Mouse (Mus musculus): ENCODE measurements around the gene Vstm2a.

Vstm2a gene

GRCm38 (mm10) chr11:16257473-16257921 is at the start of gene Vstm2a:
Gene Vstm2a (plus strand): TSS chr11:16257724.
- DNase-seq (ENCODE audit: inconsistent ontology term), result peak; percentile 76

- no peak for DNase-seq (ENCODE audit: inconsistent ontology term)
These were observed 513 bp upstream of the Vstm2a start for GRCm38 (mm10) chr11:16257011-16257410.

DNA sequence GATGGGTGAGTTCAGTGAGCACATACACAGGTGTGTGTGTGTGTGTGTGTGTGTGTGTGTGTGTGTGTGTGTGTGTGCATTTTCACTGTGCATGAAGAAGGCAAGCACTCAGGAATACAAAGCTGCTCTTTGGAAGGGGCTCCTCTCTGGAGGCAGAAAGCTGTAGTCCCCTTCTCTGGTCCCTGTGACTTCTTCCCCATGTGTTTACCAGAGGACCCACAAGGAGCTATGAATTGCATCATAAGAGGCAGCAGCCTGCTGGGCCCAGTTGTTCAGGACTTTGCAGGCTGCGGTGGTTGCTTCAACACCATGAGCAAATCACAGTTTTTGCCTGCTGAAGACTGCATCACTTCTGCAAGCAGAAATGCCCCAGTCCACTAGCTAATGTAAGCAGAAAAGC is 776 bp downstream of the Vstm2a start:
- DNase-seq (ENCODE audit: inconsistent ontology term), result no peak

DNA sequence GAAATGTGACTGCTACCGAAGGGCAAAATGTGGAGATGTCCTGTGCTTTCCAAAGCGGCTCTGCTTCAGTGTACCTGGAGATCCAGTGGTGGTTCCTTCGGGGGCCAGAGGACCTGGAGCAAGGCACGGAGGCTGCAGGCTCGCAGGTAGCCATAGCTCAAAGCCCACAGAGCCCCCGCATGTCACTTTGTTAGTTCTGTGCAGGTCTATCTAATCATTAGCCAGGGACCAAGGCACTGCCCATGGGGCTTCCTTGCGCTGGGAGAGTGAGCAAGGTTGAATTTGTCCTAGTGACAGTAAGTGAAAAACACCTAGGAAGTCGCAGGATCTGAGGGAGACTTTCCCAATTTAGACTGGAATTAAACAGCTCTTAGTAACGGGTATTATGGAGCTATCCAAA is 2.4 kb downstream of the Vstm2a start:
- DNase-seq (ENCODE audit: inconsistent ontology term), result no peak

GRCm38 (mm10) chr11:16260764-16261578 is 3.4 kb downstream of the Vstm2a start:
- DNase-seq (ENCODE audit: inconsistent ontology term), result peak; percentile 79

- no peak for DNase-seq (ENCODE audit: inconsistent ontology term)
These were observed 10.9 kb downstream of the Vstm2a start for GRCm38 (mm10) chr11:16268396-16268795.

DNA sequence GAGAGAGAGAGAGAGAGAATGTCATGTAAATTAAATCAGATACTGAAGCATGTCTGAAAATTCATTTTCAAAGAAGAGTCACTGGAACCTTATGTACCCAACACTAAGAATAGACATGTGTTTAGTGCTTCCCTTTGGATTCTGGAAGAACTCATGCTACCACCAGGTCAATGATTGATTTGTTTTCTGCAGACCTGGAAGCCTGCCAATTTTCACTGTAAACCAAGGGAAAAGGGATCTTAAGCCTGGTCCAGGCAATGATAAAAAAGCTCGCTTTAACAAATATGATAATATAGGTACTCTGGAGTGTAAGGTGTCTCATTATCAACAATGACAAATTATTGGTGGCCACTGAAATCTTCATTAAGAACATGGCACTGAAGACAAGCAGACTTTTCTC is 32.9 kb downstream of the Vstm2a start:
- no peak for DNase-seq (ENCODE audit: inconsistent ontology term)

DNA sequence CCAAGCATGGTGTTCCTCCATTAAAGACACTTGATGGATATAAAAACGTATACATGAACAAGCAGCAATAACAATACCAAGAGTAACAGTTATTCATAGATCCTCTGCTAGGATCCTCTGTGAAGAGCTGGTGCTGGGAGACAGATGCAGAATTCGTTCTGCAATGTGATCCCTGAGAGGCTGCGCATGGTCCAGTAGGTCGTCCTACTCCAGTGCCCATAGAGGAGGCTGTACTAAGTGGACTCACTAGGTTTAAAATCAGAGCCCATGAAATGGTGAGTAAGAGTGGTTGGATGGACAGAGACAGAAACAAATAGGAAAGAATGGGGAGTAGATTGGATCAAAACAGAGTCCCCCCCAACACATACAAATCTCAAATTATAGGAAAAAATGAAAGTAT is 35.4 kb downstream of the Vstm2a start:
- DNase-seq (ENCODE audit: inconsistent ontology term), result no peak

GRCm38 (mm10) chr11:16296521-16296920 is 39.0 kb downstream of the Vstm2a start:
- DNase-seq (ENCODE audit: inconsistent ontology term), result peak; percentile 90

DNA sequence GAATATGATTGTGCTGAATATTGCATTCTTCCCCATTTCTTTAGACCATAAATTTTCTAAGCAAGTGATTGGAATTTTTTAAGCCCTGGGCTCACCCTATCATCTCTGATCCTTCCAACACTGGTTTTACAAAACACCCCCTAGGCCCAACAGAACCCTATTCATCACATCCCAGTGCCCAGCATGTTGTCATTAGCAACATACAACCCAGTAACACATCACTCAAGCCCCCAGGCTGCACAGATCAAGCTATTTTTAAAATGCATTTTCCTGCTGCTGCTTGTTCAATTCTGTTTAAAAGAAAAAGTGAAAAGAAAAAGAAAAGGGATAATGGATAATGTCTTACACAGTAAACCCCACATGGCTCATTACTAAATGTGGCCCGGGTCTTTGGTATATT is 42.0 kb downstream of the Vstm2a start:
- DNase-seq (ENCODE audit: inconsistent ontology term), result no peak

DNA sequence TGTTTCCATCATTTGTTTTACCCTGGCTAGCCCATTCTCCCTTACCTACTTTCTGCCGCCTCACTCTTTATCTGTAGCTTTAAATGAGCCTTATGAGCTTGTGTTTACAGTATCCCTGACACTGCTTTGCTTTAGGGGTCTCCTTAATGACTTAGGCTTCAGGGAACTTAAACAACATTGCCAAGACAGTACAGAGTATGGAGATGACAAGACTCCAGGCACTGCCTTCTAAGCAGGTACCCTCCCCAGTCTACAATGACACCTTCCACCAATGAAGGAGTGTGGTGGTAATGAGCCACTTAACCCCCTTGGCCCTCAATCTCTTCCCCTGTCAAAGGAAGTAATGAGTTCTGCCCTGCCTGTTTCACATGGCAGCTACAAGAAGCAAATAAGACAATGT is 42.4 kb downstream of the Vstm2a start:
- DNase-seq (ENCODE audit: inconsistent ontology term), result no peak

GRCm38 (mm10) chr11:16300709-16301108 is 43.2 kb downstream of the Vstm2a start:
- DNase-seq (ENCODE audit: inconsistent ontology term), result peak; percentile 68

DNA sequence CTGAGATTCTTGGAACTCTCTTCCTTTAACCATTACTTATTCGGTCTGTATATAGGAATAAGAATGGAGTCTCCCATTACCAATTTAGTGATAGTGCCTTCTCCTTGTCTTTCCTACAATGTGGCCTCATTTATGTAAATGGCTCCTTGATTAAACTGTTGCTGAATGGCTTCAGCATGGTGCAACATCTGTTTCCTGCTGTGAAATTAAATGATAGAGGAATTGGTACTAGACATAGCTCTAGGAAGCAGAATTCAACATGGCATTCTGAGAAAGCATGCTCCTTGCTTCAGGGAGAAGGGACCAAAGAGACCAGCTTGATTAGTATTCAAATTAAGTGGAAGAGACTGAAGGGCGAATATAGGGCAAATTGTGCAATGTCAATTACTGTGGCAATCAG is 57.6 kb downstream of the Vstm2a start:
- no peak for DNase-seq (ENCODE audit: inconsistent ontology term)

DNA sequence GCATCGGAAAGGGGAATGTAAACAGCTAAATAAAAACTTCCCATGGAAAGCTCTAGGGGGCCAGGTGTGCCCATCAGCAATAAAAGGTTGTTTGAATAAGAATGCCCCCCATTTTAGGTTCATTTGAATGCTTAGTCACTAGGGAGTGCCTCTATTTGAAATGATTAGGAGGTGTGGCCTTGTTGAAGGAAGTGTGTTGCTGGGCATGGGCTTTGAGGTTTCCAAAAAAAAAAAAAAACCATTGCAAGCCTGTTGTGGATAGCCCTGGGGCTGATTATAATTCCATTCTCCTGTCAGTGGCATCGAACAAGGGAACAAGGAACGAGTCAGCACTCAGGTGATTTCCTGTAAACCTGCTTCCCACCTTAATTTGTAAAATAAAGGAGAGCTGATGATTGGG is 87.7 kb downstream of the Vstm2a start:
- DNase-seq (ENCODE audit: inconsistent ontology term), result peak; percentile 60

GRCm38 (mm10) chr11:16345676-16346075 is 88.2 kb downstream of the Vstm2a start:
- no peak for DNase-seq (ENCODE audit: inconsistent ontology term)

- no peak for DNase-seq (ENCODE audit: inconsistent ontology term)
These were observed 94.4 kb downstream of the Vstm2a start for GRCm38 (mm10) chr11:16351915-16352314.

GRCm38 (mm10) chr11:16354356-16354755 is 96.8 kb downstream of the Vstm2a start:
- no peak for DNase-seq (ENCODE audit: inconsistent ontology term)

- no peak for DNase-seq (ENCODE audit: inconsistent ontology term)
These were observed 109.5 kb downstream of the Vstm2a start for GRCm38 (mm10) chr11:16366852-16367587.

GRCm38 (mm10) chr11:16403627-16404026 is 146.1 kb downstream of the Vstm2a start:
- DNase-seq (ENCODE audit: inconsistent ontology term), result no peak

- DNase-seq (ENCODE audit: inconsistent ontology term), result no peak
These were observed 154.2 kb downstream of the Vstm2a start for GRCm38 (mm10) chr11:16411736-16412135.

DNA sequence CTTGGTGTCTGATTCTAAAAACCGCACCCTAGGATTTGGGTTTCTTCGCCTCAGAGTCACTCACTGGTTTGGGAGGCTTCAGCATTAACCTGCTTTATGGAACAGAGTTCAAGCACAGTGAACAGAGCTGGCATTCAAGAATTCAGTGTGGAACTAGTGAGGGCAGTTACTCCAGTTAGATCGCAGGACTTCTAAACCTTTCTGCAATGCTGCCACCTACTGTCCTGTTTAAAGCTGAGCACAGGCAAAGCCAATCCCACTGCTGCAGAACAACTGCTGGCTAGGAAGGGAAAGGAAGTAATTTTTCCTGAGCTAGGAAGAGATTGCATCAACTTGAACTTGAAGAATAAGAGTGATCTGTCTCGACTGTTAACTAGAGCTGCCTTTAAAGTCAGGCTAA is 155.1 kb downstream of the Vstm2a start:
- peak; percentile 71 for DNase-seq (ENCODE audit: inconsistent ontology term)

DNA sequence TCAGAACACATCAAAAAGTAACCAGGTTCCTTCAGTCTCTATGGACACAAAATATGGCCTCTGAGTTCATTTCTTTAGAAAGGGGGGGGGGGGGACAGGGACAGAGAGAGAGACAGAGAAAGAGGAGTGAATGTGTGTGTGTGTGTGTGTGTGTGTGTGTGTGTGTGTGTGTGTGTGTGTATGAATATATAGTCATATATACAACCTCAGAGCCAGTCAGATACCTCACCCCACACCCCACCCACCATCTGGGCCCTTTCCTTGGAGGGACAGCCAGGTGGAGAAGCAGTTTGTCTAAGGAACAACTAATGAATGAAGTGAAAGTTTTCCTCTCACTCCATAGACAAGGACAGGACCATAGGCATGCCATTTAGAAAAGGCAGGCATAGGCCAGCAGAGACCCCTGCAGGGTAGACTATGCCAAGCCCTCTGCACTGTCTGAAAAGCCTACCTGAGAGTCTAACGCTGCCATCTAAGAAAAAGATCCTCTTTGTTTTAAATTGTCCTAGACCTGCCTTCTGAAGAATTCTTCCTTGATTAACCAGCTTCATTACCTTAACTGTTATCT is 155.6 kb downstream of the Vstm2a start:
- no peak for DNase-seq (ENCODE audit: inconsistent ontology term)
